Mouse (Mus musculus): ENCODE measurements at regions not wholly inside any gene's neighbourhood (a gene's known extent, or its start where the extent isn't known, plus 50 kb on each side); places are given as distances from the start of the nearest gene placed in this dataset.

- Histone ChIP-seq H3K36me3 (ENCODE audit: control insufficient read depth, insufficient read depth) (no peaks in the 10 kb centered on the region), H3K27ac (ENCODE audit: low read depth, low read length) (no peak overlapping the region), H3K9me3 (ENCODE audit: control insufficient read depth) (no peaks in the 10 kb centered on the region), H3K27me3 (replicated peaks; ENCODE audit: control insufficient read depth, insufficient read depth, low read length) (no peaks in the 10 kb centered on the region), H3K4me2 (replicated peaks; ENCODE audit: low read depth) (no peak overlapping the region), H3K4me1 (replicated peaks; ENCODE audit: control insufficient read depth, insufficient read depth, low read length) (no peaks in the 10 kb centered on the region), H3K9ac (ENCODE audit: low read depth, low read length) (no peak overlapping the region), H3K4me3 (ENCODE audit: low read depth, low read length) (no peak overlapping the region)
- WGBS: 61% methylated on average over 2 of the region's 2 CpGs
- no peak for TF ChIP-seq CTCF (IDR thresholded peaks at IDR 0.05; ENCODE audit: low read depth)
- no peak for ATAC-seq
Measured at GRCm38 (mm10) chr7:71425982-71426381, 74.7 kb upstream of the Gm10295 start.

- WGBS: 43% methylated on average over 5 of the region's 5 CpGs
- Histone ChIP-seq H3K9me3 (ENCODE audit: control insufficient read depth) (no peaks in the 10 kb centered on the region), H3K9ac (ENCODE audit: low read depth, low read length) (no peak overlapping the region), H3K27me3 (replicated peaks; ENCODE audit: control insufficient read depth, insufficient read depth, low read length) (no peaks in the 10 kb centered on the region), H3K4me1 (replicated peaks; ENCODE audit: control insufficient read depth, insufficient read depth, low read length) (no peaks in the 10 kb centered on the region), H3K4me3 (ENCODE audit: low read depth, low read length) (no peak overlapping the region), H3K27ac (ENCODE audit: low read depth, low read length) (no peak overlapping the region), H3K4me2 (replicated peaks; ENCODE audit: low read depth) (no peak overlapping the region), H3K36me3 (ENCODE audit: control insufficient read depth, insufficient read depth) (no peaks in the 10 kb centered on the region)
- no peak for ATAC-seq
- no peak for TF ChIP-seq CTCF (IDR thresholded peaks at IDR 0.05; ENCODE audit: low read depth)
Measured at GRCm38 (mm10) chr7:71419261-71419660, 68.0 kb upstream of the Gm10295 start.

- no peak for TF ChIP-seq CTCF (IDR thresholded peaks at IDR 0.05; ENCODE audit: low read depth)
- ATAC-seq: no peak
- Histone ChIP-seq H3K36me3 (ENCODE audit: control insufficient read depth, insufficient read depth) (no peaks in the 10 kb centered on the region), H3K27me3 (replicated peaks; ENCODE audit: control insufficient read depth, insufficient read depth, low read length) (no peaks in the 10 kb centered on the region), H3K4me2 (replicated peaks; ENCODE audit: low read depth) (no peak overlapping the region), H3K9me3 (ENCODE audit: control insufficient read depth) (no peaks in the 10 kb centered on the region), H3K4me1 (replicated peaks; ENCODE audit: control insufficient read depth, insufficient read depth, low read length) (no peaks in the 10 kb centered on the region), H3K9ac (ENCODE audit: low read depth, low read length) (no peak overlapping the region), H3K4me3 (ENCODE audit: low read depth, low read length) (no peak overlapping the region), H3K27ac (ENCODE audit: low read depth, low read length) (no peak overlapping the region)
- 32% methylated on average over 3 of the region's 3 CpGs for WGBS
Measured at GRCm38 (mm10) chr7:71418856-71419255, 67.6 kb upstream of the Gm10295 start.

- Histone ChIP-seq H3K9ac (ENCODE audit: low read depth, low read length) (no peak overlapping the region), H3K4me3 (ENCODE audit: low read depth, low read length) (no peak overlapping the region), H3K27me3 (replicated peaks; ENCODE audit: control insufficient read depth, insufficient read depth, low read length) (no peaks in the 10 kb centered on the region), H3K27ac (ENCODE audit: low read depth, low read length) (no peak overlapping the region), H3K4me2 (replicated peaks; ENCODE audit: low read depth) (no peak overlapping the region), H3K36me3 (ENCODE audit: control insufficient read depth, insufficient read depth) (no peaks in the 10 kb centered on the region), H3K4me1 (replicated peaks; ENCODE audit: control insufficient read depth, insufficient read depth, low read length) (0 out of 2 replicates have a peak, but pooled peaks cover 3% of the 10 kb centered on the region), H3K9me3 (ENCODE audit: control insufficient read depth) (no peaks in the 10 kb centered on the region)
- no peak for TF ChIP-seq CTCF (IDR thresholded peaks at IDR 0.05; ENCODE audit: low read depth)
- 70% methylated on average over 2 of the region's 2 CpGs for WGBS
- no peak for ATAC-seq
Measured at GRCm38 (mm10) chr7:71414756-71415155, 63.5 kb upstream of the Gm10295 start.

GRCm38 (mm10) chr7:71413121-71413520 lies 61.8 kb upstream of the Gm10295 start:
- no peaks in the 10 kb centered on the region for H3K36me3 ChIP-seq (ENCODE audit: control insufficient read depth, insufficient read depth)
- no peaks in the 10 kb centered on the region for H3K27me3 ChIP-seq (replicated peaks; ENCODE audit: control insufficient read depth, insufficient read depth, low read length)
- no peaks in the 10 kb centered on the region for H3K9me3 ChIP-seq (ENCODE audit: control insufficient read depth)
- H3K27ac ChIP-seq (ENCODE audit: low read depth, low read length): no peak overlapping the region
- WGBS: 81% methylated on average over 6 of the region's 6 CpGs
- no peak overlapping the region for H3K4me3 ChIP-seq (ENCODE audit: low read depth, low read length)
- H3K4me2 ChIP-seq (replicated peaks; ENCODE audit: low read depth): no peak overlapping the region
- no peak for ATAC-seq
- H3K9ac ChIP-seq (ENCODE audit: low read depth, low read length): no peak overlapping the region
- TF ChIP-seq CTCF (IDR thresholded peaks at IDR 0.05; ENCODE audit: low read depth): no peak
- 0 out of 2 replicates have a peak, but pooled peaks cover 3% of the 10 kb centered on the region for H3K4me1 ChIP-seq (replicated peaks; ENCODE audit: control insufficient read depth, insufficient read depth, low read length)

GRCm38 (mm10) chr7:71412079-71412478 lies 60.8 kb upstream of the Gm10295 start:
- H3K36me3 ChIP-seq (ENCODE audit: control insufficient read depth, insufficient read depth): no peaks in the 10 kb centered on the region
- H3K9ac ChIP-seq (ENCODE audit: low read depth, low read length): no peak overlapping the region
- peak overlapping the region; percentile 24 for H3K4me3 ChIP-seq (ENCODE audit: low read depth, low read length)
- peak; percentile 54; the same call in 1 of the 2 replicates for ATAC-seq
- no peaks in the 10 kb centered on the region for H3K9me3 ChIP-seq (ENCODE audit: control insufficient read depth)
- H3K4me2 ChIP-seq (replicated peaks; ENCODE audit: low read depth): peak overlapping the region; percentile 58
- peak; percentile 92 for TF ChIP-seq CTCF (IDR thresholded peaks at IDR 0.05; ENCODE audit: low read depth)
- 0 out of 2 replicates have a peak, but pooled peaks cover 3% of the 10 kb centered on the region for H3K4me1 ChIP-seq (replicated peaks; ENCODE audit: control insufficient read depth, insufficient read depth, low read length)
- WGBS: under 1% methylated on average over 12 of the region's 12 CpGs
- H3K27me3 ChIP-seq (replicated peaks; ENCODE audit: control insufficient read depth, insufficient read depth, low read length): no peaks in the 10 kb centered on the region
- no peak overlapping the region for H3K27ac ChIP-seq (ENCODE audit: low read depth, low read length)
